Mouse (Mus musculus): ENCODE measurements at regions not wholly inside any gene's neighbourhood (a gene's known extent, or its start where the extent isn't known, plus 50 kb on each side); places are given as distances from the start of the nearest gene placed in this dataset.

GRCm38 (mm10) chr13:6469446-6470227 lies 78.3 kb upstream of the Pitrm1 start:
- TF ChIP-seq CTCF (IDR thresholded peaks at IDR 0.05; ENCODE audit: control insufficient read depth, insufficient read depth, insufficient replicate concordance, low read depth, low read length) (no peak), POLR2A (IDR thresholded peaks at IDR 0.05; ENCODE audit: control insufficient read depth, low read depth, low read length) (no peak)
